In the genomic region with DNA sequence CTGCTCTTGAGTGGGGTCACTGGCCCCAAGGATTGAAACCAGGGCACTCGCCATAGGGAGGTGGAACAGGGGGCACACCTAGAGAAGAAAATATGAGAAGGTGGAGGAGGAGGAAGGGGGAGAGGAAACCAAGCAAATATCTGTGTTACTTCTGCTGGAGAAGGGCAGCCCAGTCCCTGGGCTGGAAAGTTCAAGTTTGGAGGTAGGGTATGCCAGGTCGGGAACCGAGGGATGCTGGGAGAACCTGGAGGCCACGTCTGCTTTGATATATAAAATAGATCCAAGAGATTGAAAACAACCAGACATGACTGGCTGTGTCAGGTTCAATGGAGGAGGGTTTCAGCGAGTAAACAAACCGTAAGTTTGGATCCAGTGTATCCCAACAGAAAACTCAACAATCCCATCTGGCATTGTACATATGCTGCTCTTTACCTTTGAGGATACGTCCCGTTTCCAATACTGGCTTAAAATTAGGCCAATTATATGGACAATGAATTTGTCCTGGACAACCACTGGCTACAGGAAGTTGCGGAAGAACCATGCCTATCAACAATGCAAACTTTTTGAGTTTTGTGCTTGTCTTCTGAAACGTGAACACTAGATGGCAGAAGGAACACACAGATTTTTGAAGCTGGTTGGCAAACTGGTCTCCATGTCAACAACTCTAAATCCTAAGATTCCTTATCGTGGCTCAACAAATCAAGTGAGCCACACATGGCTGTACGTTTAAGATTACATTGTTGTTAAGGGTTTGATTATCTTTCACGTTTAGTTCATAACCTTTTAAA, we compare ENCODE assay signal across 8 mouse cellular contexts.
A peak's percentile ranks its signal among the peaks of the same experiment; 100 is the strongest.
DNase-seq lines count a peak whose midpoint lies in the region; ATAC-seq and TF ChIP-seq lines count a peak whose summit lies in the region.

No protein-coding gene starts in this region.

- no peaks in the 10 kb centered on the region for H3K4me1 ChIP-seq in kidney, adult 2 months (ENCODE audit: control insufficient read depth, insufficient read depth, low read length)
- no peaks in the 10 kb centered on the region for H3K4me1 ChIP-seq in E14TG2a.4 (replicated peaks; ENCODE audit: low read depth, low read length)
- H3K4me1 ChIP-seq in hindbrain, postnatal 0 days (ENCODE audit: insufficient read depth, low read length): no peaks in the 10 kb centered on the region
- no peaks in the 10 kb centered on the region for H3K4me1 ChIP-seq in heart, embryonic 12.5 days (replicated peaks)

- H3K27me3 ChIP-seq in kidney, adult 2 months (replicated peaks; ENCODE audit: control insufficient read depth, insufficient read depth, low read length): no peaks in the 10 kb centered on the region
- no peaks in the 10 kb centered on the region for H3K27me3 ChIP-seq in E14TG2a.4 (ENCODE audit: insufficient read depth, low read length)
- H3K27me3 ChIP-seq in hindbrain, postnatal 0 days (ENCODE audit: insufficient read depth, low read length): no peaks in the 10 kb centered on the region
- no peaks in the 10 kb centered on the region for H3K27me3 ChIP-seq in myocyte (ENCODE audit: control insufficient read depth, insufficient read depth, insufficient read length)
- no peaks in the 10 kb centered on the region for H3K27me3 ChIP-seq in heart, embryonic 12.5 days (replicated peaks)

- H3K4me2 ChIP-seq in hindbrain, postnatal 0 days (ENCODE audit: low read depth, low read length): no peak overlapping the region
- H3K4me2 ChIP-seq in myocyte (ENCODE audit: low read depth): peak overlapping the region; percentile 35
- no peak overlapping the region for H3K4me2 ChIP-seq in heart, embryonic 12.5 days

- DNase-seq in kidney, adult 2 months: peak; percentile 33
- DNase-seq in kidney, postnatal 10 days: no peak
- peak; percentile 90 for DNase-seq in adipocyte (ENCODE audit: low spot score)
- DNase-seq in hindbrain, postnatal 0 days (ENCODE audit: low spot score): peak; percentile 84
- DNase-seq in gastrocnemius, postnatal 14 days: no peak

- ATAC-seq in hindbrain, postnatal 0 days: peak; percentile 40; the same call in 1 of the 2 replicates
- ATAC-seq in heart, embryonic 12.5 days (ENCODE audit: insufficient number of reproducible peaks, low FRiP score): no peak

- H3K9ac ChIP-seq in hindbrain, postnatal 0 days (replicated peaks; ENCODE audit: low read length): no peak overlapping the region
- H3K9ac ChIP-seq in heart, embryonic 12.5 days: no peak overlapping the region

- H3K27ac ChIP-seq in kidney, adult 2 months (ENCODE audit: insufficient read depth, low read depth, low read length): no peak overlapping the region
- H3K27ac ChIP-seq in hindbrain, postnatal 0 days: no peak overlapping the region
- no peak overlapping the region for H3K27ac ChIP-seq in heart, embryonic 12.5 days (ENCODE audit: poor library complexity, severe bottlenecking)

- H3ac ChIP-seq in myocyte (ENCODE audit: control insufficient read depth, insufficient read length): no peak overlapping the region

- H3K79me2 ChIP-seq in myocyte (ENCODE audit: control insufficient read depth, insufficient read depth): no peaks in the 10 kb centered on the region

- no peaks in the 10 kb centered on the region for H3K9me3 ChIP-seq in E14TG2a.4 (ENCODE audit: low read length)
- H3K9me3 ChIP-seq in hindbrain, postnatal 0 days (ENCODE audit: low read length): no peaks in the 10 kb centered on the region
- no peaks in the 10 kb centered on the region for H3K9me3 ChIP-seq in heart, embryonic 12.5 days (replicated peaks)

- peak; percentile 31 for TF ChIP-seq CTCF in kidney, adult 2 months (conservative IDR thresholded peaks at IDR 0.05; ENCODE audit: insufficient read depth, insufficient read length, low read depth, low read length)
- TF ChIP-seq CTCF in E14TG2a.4 (conservative IDR thresholded peaks at IDR 0.05; ENCODE audit: low read length): peak; percentile 37; the same call in 1 of the 2 replicates
- TF ChIP-seq CTCF in hindbrain, postnatal 0 days (IDR thresholded peaks at IDR 0.05; ENCODE audit: low read depth): peak; percentile 84

- intact Hi-C loops in gastrocnemius, postnatal 14 days (cut with DNase I; ENCODE audit: low total_unique reads): loop anchor here (5.0 kb wide), 1 partner anchor 593 kb away; no protein-coding TSS in a partner anchor

- TF ChIP-seq POLR2A in kidney, adult 2 months (IDR thresholded peaks at IDR 0.05; ENCODE audit: low read depth, low read length): no peak
- TF ChIP-seq POLR2A in myocyte (IDR thresholded peaks at IDR 0.05; ENCODE audit: insufficient read length, low read depth): no peak

- WGBS in kidney, adult 2 months: 45% methylated on average over 13 of the region's 13 CpGs
- WGBS in hindbrain, postnatal 0 days: 50% methylated on average over 13 of the region's 13 CpGs
- 43% methylated on average over 13 of the region's 13 CpGs for WGBS in heart, embryonic 12.5 days

- H3K4me3 ChIP-seq in kidney, adult 2 months (ENCODE audit: insufficient read depth, low read depth, low read length): no peak overlapping the region
- no peak overlapping the region for H3K4me3 ChIP-seq in E14TG2a.4 (replicated peaks; ENCODE audit: low read length)
- no peak overlapping the region for H3K4me3 ChIP-seq in hindbrain, postnatal 0 days (ENCODE audit: low read length)
- H3K4me3 ChIP-seq in myocyte: no peak overlapping the region
- no peak overlapping the region for H3K4me3 ChIP-seq in heart, embryonic 12.5 days

- H3K36me3 ChIP-seq in kidney, adult 2 months (ENCODE audit: control insufficient read depth, insufficient read depth, low read length): no peaks in the 10 kb centered on the region
- H3K36me3 ChIP-seq in E14TG2a.4 (ENCODE audit: insufficient read depth, low read length): no peaks in the 10 kb centered on the region
- no peaks in the 10 kb centered on the region for H3K36me3 ChIP-seq in hindbrain, postnatal 0 days (ENCODE audit: insufficient read depth, low read length)
- no peaks in the 10 kb centered on the region for H3K36me3 ChIP-seq in myocyte (ENCODE audit: control insufficient read depth, insufficient read depth)
- H3K36me3 ChIP-seq in heart, embryonic 12.5 days: no peaks in the 10 kb centered on the region

TF ChIP-seq in myocyte, 11 proteins besides CTCF, POLR2A, EP300 and RAD21:
- TF ChIP-seq E2F4 (IDR thresholded peaks at IDR 0.05; ENCODE audit: insufficient read depth): no peak
- TF ChIP-seq CEBPB (IDR thresholded peaks at IDR 0.05; ENCODE audit: insufficient read depth, poor library complexity, severe bottlenecking): no peak
- no peak for TF ChIP-seq REST (IDR thresholded peaks at IDR 0.05; ENCODE audit: insufficient read depth, insufficient read length)
- TF ChIP-seq MAX (IDR thresholded peaks at IDR 0.05; ENCODE audit: low read depth): no peak
- no peak for TF ChIP-seq POLR2AphosphoS2 (IDR thresholded peaks at IDR 0.05; ENCODE audit: insufficient read length, low read depth)
- TF ChIP-seq TCF3 (IDR thresholded peaks at IDR 0.05; ENCODE audit: insufficient read length, low read depth): no peak
- no peak for TF ChIP-seq SRF (IDR thresholded peaks at IDR 0.05; ENCODE audit: control insufficient read depth, insufficient read length, low read depth)
- TF ChIP-seq TCF12 (IDR thresholded peaks at IDR 0.05; ENCODE audit: insufficient read depth, poor library complexity, severe bottlenecking): no peak

Comparison
In these comparisons a context has a peak if more than half of its experiments do, and no peak if none do; other contexts are left out.
1. DNase-seq: peak in kidney, adult 2 months (single experiment), adipocyte (single experiment) and hindbrain, postnatal 0 days (single experiment); none in kidney, postnatal 10 days (single experiment) and gastrocnemius, postnatal 14 days (single experiment).
2. CTCF ChIP-seq: peak in every context shown above with its lines; median percentile 84 in hindbrain, postnatal 0 days; 37 in E14TG2a.4; 31 in kidney, adult 2 months.